Mouse (Mus musculus): Measurements from ENCODE around the gene Prph2.

Prph2 gene

GRCm38 (mm10) chr17:46895426-46895825 is 14.8 kb upstream of the Prph2 start:
- no peak for DNase-seq

GRCm38 (mm10) chr17:46897221-46897950 is 12.9 kb upstream of the Prph2 start:
- no peak for DNase-seq

GRCm38 (mm10) chr17:46900941-46901340 is 9.3 kb upstream of the Prph2 start:
- DNase-seq, result no peak

GRCm38 (mm10) chr17:46903876-46904490 is 6.3 kb upstream of the Prph2 start:
- DNase-seq, result peak; percentile 84

GRCm38 (mm10) chr17:46912331-46912730 is 2.1 kb downstream of the Prph2 start:
- no peak for DNase-seq

GRCm38 (mm10) chr17:46915129-46915528 is 4.9 kb downstream of the Prph2 start:
- DNase-seq, result no peak

- DNase-seq, result no peak
Measured at GRCm38 (mm10) chr17:46918951-46919350, 8.7 kb downstream of the Prph2 start.

GRCm38 (mm10) chr17:46920855-46921254 is 10.6 kb downstream of the Prph2 start:
- DNase-seq, result no peak

GRCm38 (mm10) chr17:46926192-46926591 is 15.9 kb downstream of the Prph2 start:
- no peak for DNase-seq

- DNase-seq, result no peak
Measured at GRCm38 (mm10) chr17:46926941-46927340, 16.7 kb downstream of the Prph2 start.

- DNase-seq, result no peak
Measured at GRCm38 (mm10) chr17:46927781-46928180, 17.5 kb downstream of the Prph2 start.

- no peak for DNase-seq
Measured at GRCm38 (mm10) chr17:46929277-46929676, 19.0 kb downstream of the Prph2 start.

GRCm38 (mm10) chr17:46929897-46930296 is 19.6 kb downstream of the Prph2 start:
- DNase-seq, result no peak

- DNase-seq, result no peak
Measured at GRCm38 (mm10) chr17:46932961-46933360, 22.7 kb downstream of the Prph2 start.

GRCm38 (mm10) chr17:46933557-46934348 is 23.5 kb downstream of the Prph2 start:
- DNase-seq, result peak; percentile 29

- DNase-seq, result no peak
Measured at GRCm38 (mm10) chr17:46940461-46940860, 30.2 kb downstream of the Prph2 start.

GRCm38 (mm10) chr17:46942421-46942820 is 32.2 kb downstream of the Prph2 start:
- DNase-seq, result no peak

GRCm38 (mm10) chr17:46946276-46946675 is 36.0 kb downstream of the Prph2 start:
- no peak for DNase-seq

GRCm38 (mm10) chr17:46958045-46958444 is 47.8 kb downstream of the Prph2 start:
- no peak for DNase-seq

GRCm38 (mm10) chr17:46960216-46960615 is 50.0 kb downstream of the Prph2 start:
- no peak for DNase-seq

GRCm38 (mm10) chr17:46962153-46962552 is 51.9 kb downstream of the Prph2 start:
- DNase-seq, result no peak

GRCm38 (mm10) chr17:46963186-46963585 is 52.9 kb downstream of the Prph2 start:
- DNase-seq, result no peak

- DNase-seq, result no peak
Measured at GRCm38 (mm10) chr17:46966892-46967291, 56.6 kb downstream of the Prph2 start.

GRCm38 (mm10) chr17:46972603-46973002 is 62.3 kb downstream of the Prph2 start:
- DNase-seq, result no peak

All from cerebellum, adult 9-11 months (tissue).